Mouse (Mus musculus) T-helper 2 cell (primary cell): ENCODE measurements around the gene Olfr612.
"Not testable (repeated sequence)": the region's sequence is repeated elsewhere in the genome, so short reads cannot be mapped to it uniquely, and the experiment has no call there.

Experiments
- in situ Hi-C: fragments of 300-600 bp; cut with MboI, MseI; formaldehyde crosslinking; loops from one replicate; pipeline ENCODE4 v1.15.1; 2025; ENCODE audit warnings: high pct_unique_total_duplicates

Olfr612 gene

GRCm38 (mm10) chr7:103542617-103543016, at the start of gene Olfr612:
Gene Olfr612 (minus strand): TSS chr7:103542717.
- in situ Hi-C loops: not testable (repeated sequence)

GRCm38 (mm10) chr7:103589803-103590202, 47.3 kb upstream of the Olfr612 start, which contains the start of gene Olfr618:
Gene Olfr618 (plus strand): TSS chr7:103590103.
- in situ Hi-C loops: no loop called here

GRCm38 (mm10) chr7:103572761-103573160, 30.2 kb upstream of the Olfr612 start, which contains the start of gene Olfr617:
Gene Olfr617 (plus strand): TSS chr7:103573061.
- in situ Hi-C loops: no loop called here

- in situ Hi-C loops: no loop called here
Measured at GRCm38 (mm10) chr7:103569043-103569442, 26.5 kb upstream of the Olfr612 start, which contains the start of gene Olfr616. Gene Olfr616 (minus strand): TSS chr7:103569143.

- in situ Hi-C loops: no loop called here
Measured at GRCm38 (mm10) chr7:103555779-103556178, 13.3 kb upstream of the Olfr612 start, which contains the start of gene Olfr615. Gene Olfr615 (plus strand): TSS chr7:103556079.

- in situ Hi-C loops: no loop called here
Measured at GRCm38 (mm10) chr7:103547774-103548173, 5.3 kb upstream of the Olfr612 start, which contains the start of gene Olfr613. Gene Olfr613 (plus strand): TSS chr7:103548074.

GRCm38 (mm10) chr7:103520746-103521145, 21.8 kb downstream of the Olfr612 start, which contains the start of gene Olfr611:
Gene Olfr611 (minus strand): TSS chr7:103520846.
- in situ Hi-C loops: not testable (repeated sequence)

GRCm38 (mm10) chr7:103512022-103512421, 30.5 kb downstream of the Olfr612 start, which contains the start of gene Olfr610:
Gene Olfr610 (minus strand): TSS chr7:103512122.
- in situ Hi-C loops: no loop called here

- in situ Hi-C loops: no loop called here
Measured at GRCm38 (mm10) chr7:103497962-103498361, 44.6 kb downstream of the Olfr612 start, which contains the start of gene Olfr609. Gene Olfr609 (minus strand): TSS chr7:103498062.
